Mouse (Mus musculus) spleen, adult 18-20 months (tissue): Measurements from ENCODE around the gene Snx13.
A peak's percentile ranks its signal among the peaks of the same experiment; 100 is the strongest.

Experiments used
- DNase-seq, 2 experiments: peaks; one replicate each; pipeline ENCODE4 v3.0.0; 2022; ENCODE audit warnings: mixed read lengths in 2 of 2

Gene Snx13

DNA sequence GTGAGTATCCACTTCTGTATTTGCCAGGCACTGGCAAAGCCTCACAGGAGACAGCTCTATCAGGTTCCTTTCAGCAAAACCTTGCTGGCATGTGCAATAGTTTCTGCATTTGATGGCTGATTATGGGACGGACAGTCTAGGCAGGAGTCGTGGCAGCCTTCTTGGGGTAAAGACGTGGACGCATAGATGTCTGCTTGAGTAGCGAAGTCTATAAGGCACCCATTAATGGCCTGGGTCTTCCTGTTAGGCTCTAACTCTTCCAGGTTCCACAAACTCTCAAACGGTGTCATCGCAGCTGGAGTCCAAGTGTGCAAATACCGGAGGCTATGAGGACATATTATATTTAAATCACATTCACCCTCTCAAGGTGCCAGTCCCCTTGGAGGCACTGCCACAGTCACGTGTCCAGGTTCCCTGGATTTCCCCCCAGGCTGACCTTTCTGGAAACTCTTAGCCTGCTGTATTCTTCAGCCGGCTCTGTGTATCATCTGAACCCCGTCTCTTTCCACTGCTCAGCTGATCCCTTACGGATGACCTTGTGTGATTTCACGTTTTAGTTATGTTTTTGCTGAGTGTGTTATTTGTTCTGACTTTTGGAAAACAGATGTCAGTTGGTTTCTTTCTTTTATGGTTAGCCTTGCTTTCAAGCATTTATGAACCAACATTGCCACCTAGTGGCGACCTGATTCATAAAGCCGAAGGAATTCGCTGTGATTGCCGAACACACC lies 144.9 kb downstream of the Snx13 start:
- DNase-seq: peak in 1 of 2 experiments; percentile 69

DNA sequence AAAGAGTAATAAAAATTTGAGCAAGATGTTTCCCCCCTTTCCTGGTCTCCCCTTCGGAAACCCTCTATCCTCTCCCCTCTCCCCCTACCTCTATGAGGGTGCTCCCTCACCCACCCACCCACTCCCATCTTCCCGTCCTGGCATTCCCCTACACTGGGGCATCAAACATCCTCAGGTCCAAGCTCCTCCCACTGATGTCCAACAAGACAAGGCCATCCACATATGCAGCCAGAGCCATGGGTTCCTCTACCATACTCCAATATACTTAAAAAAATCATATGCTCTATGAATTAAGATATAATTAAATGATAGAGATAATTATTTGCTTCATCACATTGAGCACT lies 145.4 kb downstream of the Snx13 start:
- no peak for DNase-seq
